Mouse (Mus musculus) adrenal gland, postnatal 14 days (tissue): Measurements from ENCODE around the gene Btbd35f20. TPM values are rescaled to one million over a fixed set of nuclear protein-coding genes. Genes with fewer than 3 reads are reported as not detected.
"Not testable (repeated sequence)": the region's sequence is repeated elsewhere in the genome, so short reads cannot be mapped to it uniquely, and the experiment has no call there.

Experiments
- DNase-seq: peaks from one replicate; pipeline ENCODE4 v3.0.0; 2021; ENCODE audit warnings: mixed read lengths
- long read RNA-seq, 2 experiments: library from polyadenylated mRNA; stranded (forward); transcript quantifications; one replicate each; pipeline ENCODE4 v2.0.0; 2021
- total RNA-seq: library from RNA; stranded (reverse); gene quantifications from 2 replicates; pipeline ENCODE4 v1.2.3, GENCODE M21; 2021

Btbd35f20 gene
- not detected in 2 replicates for total RNA-seq
- long read RNA-seq, experiment 1 = 0 reads
- long read RNA-seq, experiment 2 = 0 reads

DNA sequence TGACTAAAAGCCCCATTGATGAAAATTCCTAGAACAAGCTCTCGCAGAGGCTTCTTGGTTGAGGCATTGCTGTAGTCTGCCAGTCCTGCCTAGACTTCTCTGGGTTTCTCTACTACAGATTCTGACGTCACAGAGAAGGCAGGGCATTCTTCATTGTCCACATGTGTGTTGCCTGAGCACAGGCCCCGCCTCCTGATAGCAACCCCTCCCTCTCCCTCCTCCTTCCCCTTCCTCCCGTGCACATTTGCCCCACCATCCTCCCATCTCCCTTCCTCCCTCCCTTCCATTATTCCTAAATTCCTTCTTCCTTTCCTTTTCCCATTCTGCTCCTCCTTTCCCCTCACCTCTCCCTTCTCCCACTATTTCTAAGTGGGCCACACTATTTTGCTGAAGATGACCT lies at the start of gene Btbd35f20:
Gene Btbd35f20 (minus strand): TSS at position 101 of the 400 bp plus-strand sequence.
- not testable (repeated sequence) for DNase-seq

Other genes starting within 250 kb of the Btbd35f20 start
- not detected in 2 replicates for gene Btbd35f28, start 94.7 kb downstream of the Btbd35f20 start, total RNA-seq
- not detected in 2 replicates for gene Btbd35f17, start 79.4 kb upstream of the Btbd35f20 start, total RNA-seq